In genomic region chr1:184014091-184014490, GRCm38 (mm10) we compare ENCODE assay signal across 17 mouse cellular contexts. TPM values are rescaled to one million over a fixed set of nuclear protein-coding genes. Genes with fewer than 3 reads are reported as not detected.
A peak's percentile ranks its signal among the peaks of the same experiment; 100 is the strongest.
DNase-seq lines count a peak whose midpoint lies in the region; ATAC-seq lines count a peak whose summit lies in the region.
"Had no signal": no experiment of that assay in that cellular context is flagged by ENCODE, and none has a peak within 500 bp of the region (broad histone marks: within the 10 kb centered on the region; RNA-seq: fewer than 3 reads in every experiment).

No protein-coding gene starts in this region.

- DNase-seq in 416B (ENCODE audit: low read depth) (peak; percentile 80), A20 (ENCODE audit: low read depth, low spot score) (peak; percentile 38)
- DNase-seq in induced T-regulatory cell, adult 2 months (ENCODE audit: low read depth), result peak; percentile 57
- peak; percentile 60 for DNase-seq in thymus, postnatal 14 days
- no peak for DNase-seq in kidney, adult 18-20 months
- no peak for DNase-seq in spleen, postnatal 14 days (ENCODE audit: low spot score in 2 of 2)
- DNase-seq: adrenal gland, adult 8-10 months; cerebellum, adult 2 months; cerebellum, postnatal 36 days; gastrocnemius, postnatal 10 days; heart, adult 18-20 months; kidney, adult 9 months; kidney, postnatal 25 days had no signal

- no peak for ATAC-seq in megakaryocyte-erythroid progenitor cell, adult 5-6 weeks (replicated peaks; ENCODE audit: low FRiP score, low TSS enrichment, poor library complexity, severe bottlenecking)
- ATAC-seq: forebrain, embryonic 15.5 days; lung, postnatal 0 days had no signal

RNA-seq across cellular contexts. Expression of gene Dusp10, which starts 1.0 kb away (rescaled TPM):
- 3.4 and 5.2 TPM in 2 replicates for total RNA-seq in megakaryocyte-erythroid progenitor cell, adult 5-6 weeks (2014; fragmentation: Nextera tagmentation)
- 1.2 and 10.1 TPM in 2 replicates for total RNA-seq in megakaryocyte-erythroid progenitor cell, adult 5-6 weeks (2017)

RNA-seq across cellular contexts. Expression of gene 1700056E22Rik, which starts 20.0 kb away (rescaled TPM):
- total RNA-seq in megakaryocyte-erythroid progenitor cell, adult 5-6 weeks (2014; fragmentation: Nextera tagmentation), result 0.40 TPM in 1 of 2 replicates, not detected in the other
- 0.50 TPM in 1 of 2 replicates, not detected in the other for total RNA-seq in megakaryocyte-erythroid progenitor cell, adult 5-6 weeks (2017)
- total RNA-seq: layer of hippocampus, adult 2 months had no signal

Comparison
In these comparisons a context has a peak if more than half of its experiments do, and no peak if none do; other contexts are left out.
1. DNase-seq: peak in 416B (single experiment), A20 (single experiment), induced T-regulatory cell, adult 2 months (single experiment) and thymus, postnatal 14 days (single experiment); none in kidney, adult 18-20 months (single experiment) and spleen, postnatal 14 days (0 of 2).